Mouse (Mus musculus): ENCODE data around the gene Dusp11. TPM values are rescaled to one million over a fixed set of nuclear protein-coding genes. Genes with fewer than 3 reads are reported as not detected.
"Not testable (repeated sequence)": the region's sequence is repeated elsewhere in the genome, so short reads cannot be mapped to it uniquely, and the experiment has no call there.

Dusp11 gene
- polyA plus RNA-seq, 1 experiment = 14.5 TPM

- H3K4me3 ChIP-seq (ENCODE audit: insufficient read depth, poor library complexity, severe bottlenecking); H3K79me2 ChIP-seq (ENCODE audit: control insufficient read depth, insufficient read depth); H3K27me3 ChIP-seq (ENCODE audit: control insufficient read depth, insufficient read depth, insufficient read length); H3K36me3 ChIP-seq (ENCODE audit: control insufficient read depth, insufficient read depth); H3K79me3 ChIP-seq (ENCODE audit: low read depth); H3ac ChIP-seq (ENCODE audit: control insufficient read depth, insufficient read length, low read depth): not testable (repeated sequence)
- TF ChIP-seq MYOD1 (IDR thresholded peaks at IDR 0.05; ENCODE audit: control insufficient read depth, insufficient read length, low read depth) = peak; percentile 77
These were observed 28.1 kb upstream of the Dusp11 start for GRCm38 (mm10) chr6:85989570-85989969.

- H3K36me3 ChIP-seq (ENCODE audit: control insufficient read depth, insufficient read depth) = no peaks in the 10 kb centered on the region
- TF ChIP-seq FOSL1 (IDR thresholded peaks at IDR 0.05; ENCODE audit: insufficient read depth, low read length, poor library complexity, severe bottlenecking) (no peak), CEBPB (IDR thresholded peaks at IDR 0.05; ENCODE audit: low read depth) (no peak), USF1 (IDR thresholded peaks at IDR 0.05; ENCODE audit: low read depth) (no peak), CTCF (IDR thresholded peaks at IDR 0.05; ENCODE audit: control insufficient read depth, insufficient read depth, insufficient read length) (no peak), MYOG (IDR thresholded peaks at IDR 0.05; ENCODE audit: control insufficient read depth, extremely low read depth, insufficient read length) (no peak), MAX (IDR thresholded peaks at IDR 0.05) (no peak), MYOD1 (IDR thresholded peaks at IDR 0.05; ENCODE audit: control insufficient read depth, insufficient read length, low read depth) (no peak)
- H3K4me3 ChIP-seq (ENCODE audit: insufficient read depth, poor library complexity, severe bottlenecking) = no peak overlapping the region
- H3K79me3 ChIP-seq (ENCODE audit: low read depth) = no peaks in the 10 kb centered on the region
- no peak overlapping the region for H3ac ChIP-seq (ENCODE audit: control insufficient read depth, insufficient read length, low read depth)
- H3K27me3 ChIP-seq (ENCODE audit: control insufficient read depth, insufficient read depth, insufficient read length) = no peaks in the 10 kb centered on the region
- H3K79me2 ChIP-seq (ENCODE audit: control insufficient read depth, insufficient read depth) = no peaks in the 10 kb centered on the region
These were observed 22.9 kb upstream of the Dusp11 start for GRCm38 (mm10) chr6:85984351-85984750.

GRCm38 (mm10) chr6:85978736-85979135 is 17.3 kb upstream of the Dusp11 start:
- not testable (repeated sequence) for H3K4me3 ChIP-seq (ENCODE audit: insufficient read depth, poor library complexity, severe bottlenecking); H3K27me3 ChIP-seq (ENCODE audit: control insufficient read depth, insufficient read depth, insufficient read length); H3K79me2 ChIP-seq (ENCODE audit: control insufficient read depth, insufficient read depth); H3ac ChIP-seq (ENCODE audit: control insufficient read depth, insufficient read length, low read depth); H3K36me3 ChIP-seq (ENCODE audit: control insufficient read depth, insufficient read depth); H3K79me3 ChIP-seq (ENCODE audit: low read depth)

GRCm38 (mm10) chr6:85976242-85976641 is 14.8 kb upstream of the Dusp11 start:
- no peaks in the 10 kb centered on the region for H3K79me3 ChIP-seq (ENCODE audit: low read depth)
- no peaks in the 10 kb centered on the region for H3K36me3 ChIP-seq (ENCODE audit: control insufficient read depth, insufficient read depth)
- H3K27me3 ChIP-seq (ENCODE audit: control insufficient read depth, insufficient read depth, insufficient read length) = no peaks in the 10 kb centered on the region
- no peak overlapping the region for H3K4me3 ChIP-seq (ENCODE audit: insufficient read depth, poor library complexity, severe bottlenecking)
- H3ac ChIP-seq (ENCODE audit: control insufficient read depth, insufficient read length, low read depth) = no peak overlapping the region
- H3K79me2 ChIP-seq (ENCODE audit: control insufficient read depth, insufficient read depth) = no peaks in the 10 kb centered on the region
- TF ChIP-seq MYOG (IDR thresholded peaks at IDR 0.05; ENCODE audit: control insufficient read depth, extremely low read depth, insufficient read length) (no peak), MAX (IDR thresholded peaks at IDR 0.05) (no peak), USF1 (IDR thresholded peaks at IDR 0.05; ENCODE audit: low read depth) (no peak), FOSL1 (IDR thresholded peaks at IDR 0.05; ENCODE audit: insufficient read depth, low read length, poor library complexity, severe bottlenecking) (no peak), CEBPB (IDR thresholded peaks at IDR 0.05; ENCODE audit: low read depth) (no peak)

GRCm38 (mm10) chr6:85975761-85976160 is 14.3 kb upstream of the Dusp11 start:
- H3K4me3 ChIP-seq (ENCODE audit: insufficient read depth, poor library complexity, severe bottlenecking) = no peak overlapping the region
- no peak overlapping the region for H3ac ChIP-seq (ENCODE audit: control insufficient read depth, insufficient read length, low read depth)
- no peaks in the 10 kb centered on the region for H3K79me2 ChIP-seq (ENCODE audit: control insufficient read depth, insufficient read depth)
- no peaks in the 10 kb centered on the region for H3K36me3 ChIP-seq (ENCODE audit: control insufficient read depth, insufficient read depth)
- TF ChIP-seq CTCF (IDR thresholded peaks at IDR 0.05; ENCODE audit: control insufficient read depth, insufficient read depth, insufficient read length) (no peak), MAX (IDR thresholded peaks at IDR 0.05) (no peak), MYOG (IDR thresholded peaks at IDR 0.05; ENCODE audit: control insufficient read depth, extremely low read depth, insufficient read length) (no peak), FOSL1 (IDR thresholded peaks at IDR 0.05; ENCODE audit: insufficient read depth, low read length, poor library complexity, severe bottlenecking) (no peak), USF1 (IDR thresholded peaks at IDR 0.05; ENCODE audit: low read depth) (no peak), CEBPB (IDR thresholded peaks at IDR 0.05; ENCODE audit: low read depth) (no peak)
- H3K27me3 ChIP-seq (ENCODE audit: control insufficient read depth, insufficient read depth, insufficient read length) = no peaks in the 10 kb centered on the region
- no peaks in the 10 kb centered on the region for H3K79me3 ChIP-seq (ENCODE audit: low read depth)

GRCm38 (mm10) chr6:85974941-85975617 is 13.6 kb upstream of the Dusp11 start:
- no peak overlapping the region for H3ac ChIP-seq (ENCODE audit: control insufficient read depth, insufficient read length, low read depth)
- H3K79me3 ChIP-seq (ENCODE audit: low read depth) = no peaks in the 10 kb centered on the region
- H3K36me3 ChIP-seq (ENCODE audit: control insufficient read depth, insufficient read depth) = no peaks in the 10 kb centered on the region
- H3K4me3 ChIP-seq (ENCODE audit: insufficient read depth, poor library complexity, severe bottlenecking) = no peak overlapping the region
- TF ChIP-seq CEBPB (IDR thresholded peaks at IDR 0.05; ENCODE audit: low read depth) = no peak
- TF ChIP-seq MYOD1 (IDR thresholded peaks at IDR 0.05; ENCODE audit: control insufficient read depth, insufficient read length, low read depth) = no peak
- TF ChIP-seq MAX (IDR thresholded peaks at IDR 0.05) = no peak
- TF ChIP-seq CTCF (IDR thresholded peaks at IDR 0.05; ENCODE audit: control insufficient read depth, insufficient read depth, insufficient read length) = no peak
- no peak for TF ChIP-seq MYOG (IDR thresholded peaks at IDR 0.05; ENCODE audit: control insufficient read depth, extremely low read depth, insufficient read length)
- TF ChIP-seq FOSL1 (IDR thresholded peaks at IDR 0.05; ENCODE audit: insufficient read depth, low read length, poor library complexity, severe bottlenecking) = no peak
- no peak for TF ChIP-seq USF1 (IDR thresholded peaks at IDR 0.05; ENCODE audit: low read depth)
- H3K79me2 ChIP-seq (ENCODE audit: control insufficient read depth, insufficient read depth) = no peaks in the 10 kb centered on the region
- no peaks in the 10 kb centered on the region for H3K27me3 ChIP-seq (ENCODE audit: control insufficient read depth, insufficient read depth, insufficient read length)
